Comparison of ENCODE assay signal across 33 mouse cellular contexts in the genomic region with DNA sequence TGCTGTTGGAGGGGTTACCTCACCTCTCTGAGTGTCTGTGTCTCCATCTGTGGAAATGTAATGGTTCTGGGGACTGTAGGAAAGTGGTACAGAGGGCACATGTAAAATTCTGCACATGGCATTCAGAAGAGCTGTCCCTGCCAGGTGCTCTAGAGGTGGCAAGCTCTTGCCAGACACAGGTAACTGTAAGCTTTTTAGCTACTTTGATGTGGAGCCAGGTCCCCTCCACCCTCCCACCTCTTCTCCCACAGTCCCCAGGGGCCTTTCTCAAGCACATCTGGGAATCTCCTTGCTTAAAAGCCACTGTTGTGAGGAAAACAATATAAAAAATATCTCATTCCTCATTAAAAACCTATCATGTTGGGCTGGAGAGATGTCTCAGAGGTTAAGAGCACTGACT.
"Had no signal": no experiment of that assay in that cellular context is flagged by ENCODE, and none has a peak within 500 bp of the region (broad histone marks: within the 10 kb centered on the region; RNA-seq: fewer than 3 reads in every experiment).

No protein-coding gene starts in this region.

- H3K4me3 ChIP-seq: limb, embryonic 10.5 days; limb, embryonic 12.5 days; limb, embryonic 13.5 days; limb, embryonic 15.5 days; liver, embryonic 12.5 days; liver, embryonic 13.5 days; liver, embryonic 15.5 days; lung, embryonic 15.5 days; midbrain, embryonic 10.5 days; midbrain, embryonic 12.5 days; midbrain, embryonic 13.5 days; midbrain, embryonic 15.5 days; myocyte; neural tube, embryonic 12.5 days; neural tube, embryonic 13.5 days had no signal

- ATAC-seq: liver, embryonic 12.5 days; liver, postnatal 0 days; lung, postnatal 0 days; midbrain, embryonic 13.5 days; midbrain, embryonic 15.5 days; midbrain, embryonic 16.5 days had no signal

- H3K27me3 ChIP-seq: limb, embryonic 12.5 days; limb, embryonic 13.5 days; limb, embryonic 15.5 days; liver, embryonic 12.5 days; liver, embryonic 13.5 days; liver, embryonic 15.5 days; lung, embryonic 15.5 days; midbrain, embryonic 13.5 days; midbrain, embryonic 15.5 days; neural tube, embryonic 12.5 days; neural tube, embryonic 13.5 days had no signal

- H3K36me3 ChIP-seq: limb, embryonic 10.5 days; limb, embryonic 12.5 days; limb, embryonic 13.5 days; limb, embryonic 15.5 days; liver, embryonic 12.5 days; liver, embryonic 13.5 days; liver, embryonic 15.5 days; lung, embryonic 15.5 days; midbrain, embryonic 10.5 days; midbrain, embryonic 12.5 days; midbrain, embryonic 13.5 days; midbrain, embryonic 15.5 days; neural tube, embryonic 12.5 days; neural tube, embryonic 13.5 days had no signal

- DNase-seq: left cerebral cortex, postnatal 4 days; liver; liver, embryonic 13.5 days; liver, postnatal 0 days; lung, adult 18-20 months; lung, adult 2 months; lung, embryonic 14.5 days; lung, postnatal 10 days; lung, postnatal 14 days; lung, postnatal 36 days; lung, postnatal 4 days; midbrain, embryonic 14.5 days had no signal

- H3K9ac ChIP-seq: limb, embryonic 12.5 days; limb, embryonic 13.5 days; limb, embryonic 15.5 days; liver, embryonic 12.5 days; liver, embryonic 13.5 days; liver, embryonic 14.5 days; liver, embryonic 15.5 days; liver, postnatal 0 days; lung, embryonic 14.5 days; lung, embryonic 15.5 days; midbrain, embryonic 12.5 days; midbrain, embryonic 13.5 days; midbrain, embryonic 15.5 days; neural tube, embryonic 12.5 days; neural tube, embryonic 13.5 days had no signal

- H3K4me2 ChIP-seq: limb, embryonic 12.5 days; limb, embryonic 13.5 days; limb, embryonic 15.5 days; liver, embryonic 11.5 days; liver, embryonic 12.5 days; liver, embryonic 13.5 days; liver, embryonic 15.5 days; lung, embryonic 14.5 days; lung, embryonic 15.5 days; midbrain, embryonic 11.5 days; midbrain, embryonic 12.5 days; midbrain, embryonic 13.5 days; midbrain, embryonic 15.5 days; neural tube, embryonic 12.5 days; neural tube, embryonic 13.5 days had no signal

- H3K27ac ChIP-seq: limb, embryonic 10.5 days; limb, embryonic 12.5 days; limb, embryonic 13.5 days; limb, embryonic 15.5 days; liver, embryonic 12.5 days; liver, embryonic 13.5 days; liver, embryonic 14.5 days; liver, embryonic 15.5 days; lung, embryonic 15.5 days; macrophage; midbrain, embryonic 10.5 days; midbrain, embryonic 12.5 days; midbrain, embryonic 13.5 days; midbrain, embryonic 15.5 days; neural tube, embryonic 12.5 days; neural tube, embryonic 13.5 days had no signal

- H3K4me1 ChIP-seq: limb, embryonic 10.5 days; limb, embryonic 12.5 days; limb, embryonic 13.5 days; limb, embryonic 15.5 days; liver, embryonic 12.5 days; liver, embryonic 15.5 days; lung, embryonic 15.5 days; midbrain, embryonic 13.5 days; midbrain, embryonic 15.5 days; neural tube, embryonic 12.5 days; neural tube, embryonic 13.5 days had no signal

- H3K9me3 ChIP-seq: limb, embryonic 10.5 days; limb, embryonic 12.5 days; limb, embryonic 13.5 days; limb, embryonic 15.5 days; liver, embryonic 12.5 days; liver, embryonic 13.5 days; liver, embryonic 15.5 days; lung, embryonic 15.5 days; megakaryocyte, embryonic 14.5 days; midbrain, embryonic 10.5 days; midbrain, embryonic 12.5 days; midbrain, embryonic 13.5 days; midbrain, embryonic 15.5 days; neural tube, embryonic 12.5 days; neural tube, embryonic 13.5 days had no signal
